Comparison of ENCODE assay signal across 18 mouse cellular contexts in genomic region chr6:143298391-143298790, GRCm38 (mm10).
"Had no signal": no experiment of that assay in that cellular context is flagged by ENCODE, and none has a peak within 500 bp of the region (broad histone marks: within the 10 kb centered on the region; RNA-seq: fewer than 3 reads in every experiment).

No protein-coding gene starts in this region.

- H3K4me2 ChIP-seq: lung, embryonic 14.5 days; midbrain, embryonic 12.5 days; neural tube, embryonic 13.5 days; neural tube, embryonic 15.5 days had no signal

- H3K4me1 ChIP-seq: midbrain, embryonic 12.5 days; neural tube, embryonic 13.5 days; neural tube, embryonic 15.5 days had no signal

- H3K4me3 ChIP-seq: midbrain, embryonic 10.5 days; midbrain, embryonic 12.5 days; myocyte; neural tube, embryonic 13.5 days; neural tube, embryonic 15.5 days had no signal

- DNase-seq: lung, adult 18-20 months; lung, embryonic 14.5 days; lung, postnatal 10 days; lung, postnatal 4 days; retina, postnatal 1 day; right cerebral cortex, adult 18-20 months; right cerebral cortex, postnatal 25 days; right cerebral cortex, postnatal 4 days; spleen, adult 18-20 months; thymus, adult 18-20 months; thymus, postnatal 14 days; thymus, postnatal 36 days had no signal

- H3K9me3 ChIP-seq: midbrain, embryonic 10.5 days; midbrain, embryonic 12.5 days; neural tube, embryonic 13.5 days; neural tube, embryonic 15.5 days had no signal

- H3K9ac ChIP-seq: lung, embryonic 14.5 days; midbrain, embryonic 12.5 days; neural tube, embryonic 13.5 days; neural tube, embryonic 15.5 days had no signal

- H3K36me3 ChIP-seq: midbrain, embryonic 10.5 days; midbrain, embryonic 12.5 days; neural tube, embryonic 13.5 days; neural tube, embryonic 15.5 days had no signal

- H3K27me3 ChIP-seq: midbrain, embryonic 12.5 days; neural tube, embryonic 13.5 days; neural tube, embryonic 15.5 days had no signal

- ATAC-seq: midbrain, embryonic 16.5 days had no signal

- H3K27ac ChIP-seq: midbrain, embryonic 10.5 days; midbrain, embryonic 12.5 days; neural tube, embryonic 13.5 days; neural tube, embryonic 15.5 days had no signal
